Mouse (Mus musculus) thymus, postnatal 0 days (tissue): Measurements from ENCODE around the gene Nit2. TPM values are rescaled to one million over a fixed set of nuclear protein-coding genes. Genes with fewer than 3 reads are reported as not detected.
"Not testable (repeated sequence)": the region's sequence is repeated elsewhere in the genome, so short reads cannot be mapped to it uniquely, and the experiment has no call there.

ENCODE experiments used
- DNase-seq: peaks from one replicate; pipeline ENCODE4 v3.0.0-alpha.2; 2015; ENCODE audit warnings: low spot score
- polyA plus RNA-seq: library from polyadenylated mRNA; unstranded; fragments of >200 nt; fragmentation: Nextera tagmentation; extraction: Ambion mirVana; gene quantifications from 2 replicates; pipeline ENCODE4 v1.2.1, GENCODE M21; 2015

The Nit2 gene
- polyA plus RNA-seq = 44.4 and 44.7 TPM in 2 replicates

GRCm38 (mm10) chr16:57166611-57167513 lies at the start of gene Nit2:
TSS of gene Nit2 (minus strand) at chr16:57167341.
- DNase-seq = peak; percentile 92

GRCm38 (mm10) chr16:57215957-57216356 lies 48.8 kb upstream of the Nit2 start:
- DNase-seq = no peak

DNA sequence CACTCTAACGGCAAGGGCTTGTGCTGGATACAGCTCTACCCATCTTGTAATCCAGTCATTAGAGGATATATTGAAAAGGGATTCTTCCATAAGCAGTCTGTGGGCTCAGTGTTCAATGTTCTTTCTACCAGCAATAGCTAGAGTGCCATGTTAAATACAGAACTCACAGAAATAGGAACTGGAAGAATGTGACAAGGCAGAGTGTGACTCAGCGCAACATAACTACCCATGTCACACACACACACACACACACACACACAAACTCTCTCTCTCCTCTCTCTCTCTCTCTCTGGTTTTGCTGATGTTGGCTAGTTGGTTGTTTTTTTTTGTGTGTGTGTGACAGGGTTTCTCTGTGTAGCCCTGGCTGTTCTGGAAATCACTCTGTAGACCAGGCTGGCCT lies 43.9 kb upstream of the Nit2 start:
- DNase-seq = no peak

DNA sequence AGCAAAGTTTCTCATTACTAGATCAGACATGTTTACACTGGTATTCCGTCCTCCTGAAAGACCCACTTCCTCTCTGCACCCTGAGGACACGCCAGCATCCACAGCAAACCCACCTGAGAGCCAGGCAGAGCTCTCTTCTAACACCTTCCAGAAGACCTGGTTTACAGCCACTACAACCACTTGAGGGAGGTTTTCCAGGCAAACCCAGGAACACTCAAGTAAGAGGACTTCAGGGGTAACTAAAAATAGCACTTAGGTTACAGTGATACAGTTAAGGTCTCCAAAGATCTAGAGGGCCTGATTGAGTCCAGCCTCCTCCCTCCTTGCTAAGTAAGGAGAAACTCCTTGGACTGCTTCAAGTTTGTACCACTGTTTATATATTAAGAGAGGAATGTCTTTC lies 41.2 kb upstream of the Nit2 start:
- no peak for DNase-seq

GRCm38 (mm10) chr16:57197281-57197680 lies 30.1 kb upstream of the Nit2 start:
- no peak for DNase-seq

DNA sequence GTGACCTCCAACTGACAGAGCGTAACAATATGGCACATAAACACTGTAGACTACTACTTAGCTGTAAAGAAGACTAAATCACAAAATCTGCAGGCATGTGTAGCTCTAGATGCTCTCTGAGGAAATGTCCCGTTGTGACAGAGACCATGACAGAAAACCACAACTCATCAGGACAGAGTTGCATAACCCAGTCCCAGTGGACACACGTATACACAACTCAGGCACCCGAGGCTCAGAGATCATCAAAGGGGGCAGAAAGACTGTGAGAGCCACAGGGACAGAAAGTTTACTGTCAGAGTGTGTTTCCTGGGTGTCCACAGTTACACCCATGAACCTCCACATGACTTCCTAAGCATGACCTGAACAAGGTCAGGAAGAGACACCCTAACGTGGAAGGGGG lies 29.4 kb upstream of the Nit2 start:
- no peak for DNase-seq

GRCm38 (mm10) chr16:57191214-57191613 lies 24.1 kb upstream of the Nit2 start:
- no peak for DNase-seq

GRCm38 (mm10) chr16:57190390-57190789 lies 23.2 kb upstream of the Nit2 start:
- no peak for DNase-seq

GRCm38 (mm10) chr16:57189493-57189892 lies 22.4 kb upstream of the Nit2 start:
- DNase-seq = no peak

DNA sequence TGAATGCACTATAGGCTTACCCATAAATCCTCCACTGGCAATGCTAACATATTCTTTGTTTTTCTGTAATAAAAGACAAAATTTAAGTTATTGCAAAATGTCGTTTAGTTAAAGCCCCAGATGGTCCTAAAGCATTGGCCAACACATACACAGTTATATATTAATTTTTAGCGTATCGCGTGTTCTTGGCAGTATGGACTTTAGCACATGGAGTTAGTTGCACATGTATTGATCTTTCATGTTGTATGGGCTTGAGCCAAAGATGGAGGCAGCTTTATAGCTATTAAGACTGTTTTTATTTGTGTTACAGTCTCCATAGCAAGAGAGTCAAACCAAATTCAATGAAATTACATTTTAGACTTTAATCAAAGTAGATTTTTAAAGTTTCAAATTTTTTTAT lies 19.5 kb upstream of the Nit2 start:
- DNase-seq = no peak

DNA sequence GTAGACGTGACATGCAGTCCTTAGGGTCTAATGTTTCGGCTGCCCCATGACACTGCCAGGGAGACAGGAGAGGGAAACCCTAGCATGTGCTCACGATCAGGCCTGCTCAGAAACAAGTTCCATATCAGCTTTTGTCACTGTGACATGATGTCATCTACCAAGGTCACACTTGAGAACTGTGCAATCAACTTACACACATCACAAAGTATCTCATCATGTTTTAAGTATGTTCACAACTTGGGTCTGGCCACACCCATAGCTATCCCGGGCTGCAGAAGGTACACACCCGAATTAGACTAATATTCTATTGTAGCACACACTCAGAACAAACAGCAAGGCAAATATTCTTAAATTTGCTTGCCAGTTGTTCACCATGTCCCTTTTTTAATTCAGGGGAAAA lies 14.9 kb upstream of the Nit2 start:
- DNase-seq = no peak

DNA sequence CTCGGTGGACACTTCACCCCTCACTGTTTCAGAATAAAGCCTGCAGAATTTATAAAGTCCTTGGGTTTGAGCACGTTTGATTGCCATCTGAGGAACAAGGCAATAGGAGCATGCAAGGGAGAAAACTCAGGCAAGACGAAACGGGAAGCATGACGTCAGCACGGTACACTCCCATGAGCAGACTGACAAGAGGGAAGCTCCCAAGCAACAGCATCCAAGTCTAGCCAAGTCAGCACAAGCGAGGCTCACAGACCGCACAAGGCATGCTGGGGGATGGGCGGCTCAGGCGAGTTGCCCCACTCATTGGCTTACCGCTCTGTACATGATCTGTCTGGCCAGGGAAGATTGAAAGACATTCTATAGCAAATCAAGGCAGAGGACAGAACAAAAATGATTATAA lies 14.0 kb upstream of the Nit2 start:
- DNase-seq = no peak

DNA sequence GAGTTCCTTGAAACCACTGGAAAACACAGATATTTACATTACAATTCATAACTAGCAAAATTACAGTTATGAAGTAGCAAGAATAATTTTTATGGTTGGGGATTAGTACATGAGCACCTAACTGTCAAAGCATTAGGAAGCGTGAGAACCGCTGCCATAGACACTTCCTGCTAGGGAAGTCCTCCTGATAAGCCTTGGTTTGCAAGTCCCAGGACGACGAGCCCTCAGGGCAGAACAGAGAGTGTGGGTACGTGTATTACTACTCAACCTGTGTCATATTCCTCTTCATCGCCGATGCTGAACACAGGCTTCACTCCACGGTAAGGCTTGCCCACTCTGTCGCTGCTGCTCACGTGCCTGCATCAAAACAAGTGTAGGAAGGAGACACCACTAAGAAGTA lies 10.5 kb upstream of the Nit2 start:
- no peak for DNase-seq

DNA sequence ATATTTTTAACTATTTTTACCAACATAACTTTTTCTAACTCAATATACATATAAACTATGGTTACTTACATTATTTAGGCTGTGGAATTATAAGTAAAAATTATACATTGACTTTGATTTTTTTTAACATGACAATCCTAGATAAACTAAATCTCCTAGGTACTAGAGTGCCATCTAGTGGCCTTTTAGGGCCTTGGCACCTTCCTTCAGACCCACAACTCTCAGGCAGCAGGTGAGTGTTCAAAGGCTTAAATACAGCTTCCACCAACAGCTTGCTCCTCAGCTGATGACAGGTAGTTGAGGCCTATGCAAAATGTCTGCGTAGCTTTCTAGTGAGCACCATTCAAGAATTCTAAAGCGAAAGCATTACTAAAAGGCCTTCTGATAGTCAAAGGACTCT lies 10.1 kb upstream of the Nit2 start:
- peak; percentile 72 for DNase-seq

DNA sequence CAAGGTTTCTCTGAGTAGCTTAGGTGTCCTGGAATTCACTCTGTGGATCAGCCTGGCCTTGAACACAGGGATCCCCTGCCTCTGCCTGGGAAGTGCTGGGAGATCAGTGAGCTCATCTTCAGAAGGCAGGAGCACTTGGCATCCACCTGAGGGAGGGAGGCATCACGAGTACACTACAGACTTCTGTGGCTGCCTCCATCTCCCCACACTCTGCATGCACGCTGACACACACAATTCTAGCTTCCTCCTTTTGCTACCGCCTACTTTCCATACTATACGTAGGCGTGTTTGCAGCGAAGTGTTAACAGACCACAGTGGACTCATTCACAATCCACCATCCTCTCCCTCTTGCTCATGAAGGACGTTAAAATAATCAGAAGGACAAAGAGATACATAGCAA lies 9.1 kb upstream of the Nit2 start:
- no peak for DNase-seq

GRCm38 (mm10) chr16:57175751-57176150 lies 8.6 kb upstream of the Nit2 start:
- no peak for DNase-seq

GRCm38 (mm10) chr16:57174480-57174879 lies 7.3 kb upstream of the Nit2 start:
- not testable (repeated sequence) for DNase-seq

GRCm38 (mm10) chr16:57171570-57171969 lies 4.4 kb upstream of the Nit2 start:
- DNase-seq = no peak

GRCm38 (mm10) chr16:57171161-57171560 lies 4.0 kb upstream of the Nit2 start:
- no peak for DNase-seq

DNA sequence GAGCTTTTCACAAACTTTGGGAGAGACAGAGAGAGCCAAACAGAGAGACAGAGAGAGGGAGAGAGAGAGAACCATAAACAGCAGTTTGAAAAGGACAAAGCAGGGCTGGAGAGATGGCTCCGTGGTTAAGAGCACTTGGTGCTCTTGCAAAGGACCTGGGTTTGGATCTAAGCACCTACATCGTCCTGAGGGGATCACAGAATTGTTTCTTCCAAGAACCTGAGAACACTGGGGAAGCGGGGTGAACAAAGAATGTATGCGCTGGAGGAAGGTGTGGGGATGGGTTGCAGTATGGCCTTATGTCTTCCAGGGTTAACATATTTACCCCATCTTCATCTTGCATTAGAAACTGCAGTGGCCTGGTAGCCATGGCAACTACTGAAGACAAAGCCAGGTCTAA lies 1.1 kb upstream of the Nit2 start:
- no peak for DNase-seq

- DNase-seq = no peak
These were observed 372 bp upstream of the Nit2 start for GRCm38 (mm10) chr16:57167514-57167912.

GRCm38 (mm10) chr16:57166086-57166485 lies 1.1 kb downstream of the Nit2 start:
- no peak for DNase-seq

- DNase-seq = no peak
These were observed 2.0 kb downstream of the Nit2 start for GRCm38 (mm10) chr16:57165157-57165556.
